Mouse (Mus musculus): ENCODE results near the gene Vmn1r119.

Gene Vmn1r119

GRCm38 (mm10) chr7:21012355-21012754 lies at the start of gene Vmn1r119:
TSS of gene Vmn1r119 (minus strand) at chr7:21012455.
- no CpG with 5 or more reads among the region's 2 CpGs for WGBS

GRCm38 (mm10) chr7:21053684-21054083 lies 41.4 kb upstream of the Vmn1r119 start, which contains the start of gene Vmn1r120:
TSS of gene Vmn1r120 (minus strand) at chr7:21053784.
- 72% methylated on average over 1 of the region's 1 CpGs for WGBS

Measured in cerebral cortex, adult 2 months (tissue).